Mouse (Mus musculus) limb, embryonic 11.5 days (tissue): ENCODE data around the gene Fbxo9. TPM values are rescaled to one million over a fixed set of nuclear protein-coding genes. Genes with fewer than 3 reads are reported as not detected.

ENCODE experiments used
- ATAC-seq: fragments of 200-750 bp; cut with Nextera tagmentation; 2 replicates; pipeline ENCODE4 v1.8.0; 2017; ENCODE audit warnings: low read depth; ENCODE audit not compliant: insufficient number of reproducible peaks, low FRiP score, low TSS enrichment
- DNase-seq: peaks from one replicate; pipeline ENCODE4 v3.0.0-alpha.2; 2015; ENCODE audit warnings: low spot score
- H3K27ac ChIP-seq: fragments of 300-500 bp; sonication (generic); replicated peaks from 2 replicates; pipeline ENCODE4 v1.5.1; 2014; ENCODE audit warnings: low read depth, mild to moderate bottlenecking, low read length
- H3K27me3 ChIP-seq: fragments of 300-500 bp; sonication (generic); 2 replicates; pipeline ENCODE4 v1.6.1; 2014; ENCODE audit warnings: mild to moderate bottlenecking, low read length, mixed read lengths; ENCODE audit not compliant: control insufficient read depth, insufficient read depth
- H3K36me3 ChIP-seq: fragments of 300-500 bp; sonication (generic); 2 replicates; pipeline ENCODE4 v1.6.1; 2014; ENCODE audit warnings: mild to moderate bottlenecking, low read length, moderate library complexity, mixed read lengths; ENCODE audit not compliant: control insufficient read depth, insufficient read depth
- H3K4me1 ChIP-seq: fragments of 300-500 bp; sonication (generic); 2 replicates; pipeline ENCODE4 v1.6.1; 2014; ENCODE audit warnings: low read length, mixed read lengths; ENCODE audit not compliant: control insufficient read depth, insufficient read depth
- H3K4me2 ChIP-seq: fragments of 300-500 bp; sonication (generic); 2 replicates; pipeline ENCODE4 v1.6.1; 2014; ENCODE audit warnings: low read depth, mild to moderate bottlenecking, moderate library complexity; ENCODE audit not compliant: severe bottlenecking
- H3K4me3 ChIP-seq: fragments of 300-500 bp; sonication (generic); 2 replicates; pipeline ENCODE4 v1.5.1; 2014; ENCODE audit warnings: low read depth, low read length
- H3K9ac ChIP-seq: fragments of 300-500 bp; sonication (generic); 2 replicates; pipeline ENCODE4 v1.6.1; 2014; ENCODE audit warnings: mild to moderate bottlenecking, low read length
- H3K9me3 ChIP-seq: fragments of 300-500 bp; sonication (generic); 2 replicates; pipeline ENCODE4 v1.6.1; 2016; ENCODE audit warnings: low read length; ENCODE audit not compliant: control insufficient read depth
- WGBS: fragments of 180-500 bp; shearing (Covaris S2); extraction: QIAGEN DNeasy Blood & Tissue Kit; methylation state at CpG from one replicate; pipeline ENCODE4 v1.1.7; 2014; 5-methylcytosine and 5-hydroxymethylcytosine counted together
- polyA plus RNA-seq: library from polyadenylated mRNA; unstranded; fragments of >200 nt; fragmentation: Nextera tagmentation; extraction: Ambion mirVana; gene quantifications from 2 replicates; pipeline ENCODE4 v1.2.1, GENCODE M21; 2014

The Fbxo9 gene
- polyA plus RNA-seq, 1 experiment from 2014 or later: 31.9 TPM

DNA sequence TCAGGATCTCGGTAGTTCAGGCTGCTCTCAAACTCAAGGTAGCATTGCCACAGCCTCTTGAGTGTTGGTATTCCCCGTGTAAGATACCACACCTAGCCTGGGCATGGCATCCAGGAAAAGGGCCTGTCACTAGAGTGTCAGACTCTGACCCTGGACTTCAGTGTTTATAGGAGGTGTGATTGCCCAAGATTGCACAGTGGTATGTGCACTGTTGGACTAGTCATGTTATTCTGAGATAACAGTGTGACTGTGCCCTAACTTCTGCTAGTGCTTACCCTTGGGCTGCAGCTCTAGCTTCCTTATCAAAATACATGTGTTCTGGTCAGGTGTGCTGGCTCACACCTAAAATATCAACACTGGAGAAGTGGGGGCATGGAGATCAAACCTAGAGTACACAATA, 8.8 kb upstream of the Fbxo9 start:
- Histone ChIP-seq H3K27ac (no peak overlapping the region), H3K36me3 (peaks cover 2% of the 10 kb centered on the region; the same call in 1 of the 2 replicates), H3K9me3 (no peaks in the 10 kb centered on the region), H3K4me2 (no peak overlapping the region), H3K4me3 (no peak overlapping the region), H3K4me1 (0 out of 2 replicates have a peak, but pooled peaks cover 10% of the 10 kb centered on the region), H3K9ac (no peak overlapping the region), H3K27me3 (no peaks in the 10 kb centered on the region)
- 90% methylated on average over 2 of the region's 2 CpGs for WGBS
- ATAC-seq (no peak), DNase-seq (no peak)

DNA sequence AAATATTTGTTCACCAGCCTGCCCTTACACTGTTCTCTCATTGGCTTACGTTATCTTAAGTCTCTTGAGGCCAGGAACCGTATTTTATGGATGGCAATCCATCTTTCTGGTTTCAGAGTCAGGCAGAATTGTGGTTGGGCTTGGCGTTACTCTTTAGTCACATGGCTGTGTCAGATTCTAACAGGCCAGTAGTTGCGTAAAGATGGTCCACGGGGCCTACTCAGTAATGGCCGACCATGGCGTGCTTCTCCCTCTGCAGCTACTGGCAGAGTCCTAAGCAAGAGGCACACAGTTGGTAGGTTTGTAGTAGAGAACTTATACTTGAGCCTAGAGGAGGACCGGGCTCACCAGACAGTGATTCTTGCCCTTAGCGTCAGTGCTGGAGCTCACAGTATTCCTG, 6.9 kb upstream of the Fbxo9 start:
- DNase-seq (no peak), ATAC-seq (no peak)
- no peak overlapping the region for H3K4me3 ChIP-seq
- WGBS: 85% methylated on average over 9 of the region's 9 CpGs
- H3K4me1 ChIP-seq: 0 out of 2 replicates have a peak, but pooled peaks cover 10% of the 10 kb centered on the region
- H3K9me3 ChIP-seq: no peaks in the 10 kb centered on the region
- H3K27me3 ChIP-seq: no peaks in the 10 kb centered on the region
- H3K9ac ChIP-seq: no peak overlapping the region
- no peak overlapping the region for H3K27ac ChIP-seq
- peaks cover 2% of the 10 kb centered on the region; the same call in 1 of the 2 replicates for H3K36me3 ChIP-seq
- H3K4me2 ChIP-seq: no peak overlapping the region

DNA sequence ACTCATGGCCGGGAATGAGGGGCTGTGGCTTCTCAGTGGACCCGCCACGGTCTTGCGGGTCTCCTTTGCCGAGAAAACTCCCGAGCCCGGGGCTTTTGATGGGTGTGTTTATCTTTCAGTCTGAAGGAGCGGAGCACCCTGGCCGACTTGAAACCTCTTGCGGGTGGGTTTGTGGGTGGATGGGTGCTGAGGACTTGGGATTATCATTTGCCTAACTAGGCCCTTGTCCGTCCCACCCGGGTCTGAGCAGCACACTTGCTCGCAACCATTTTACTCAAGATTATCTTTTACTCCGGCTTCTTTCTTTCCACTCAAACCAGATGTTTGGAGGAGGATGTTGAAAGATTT, 4.6 kb upstream of the Fbxo9 start:
- ATAC-seq (no peak), DNase-seq (no peak)
- Histone ChIP-seq H3K9me3 (no peaks in the 10 kb centered on the region), H3K4me2 (peak overlapping the region; percentile 63), H3K4me1 (0 out of 2 replicates have a peak, but pooled peaks cover 10% of the 10 kb centered on the region), H3K27ac (peak overlapping the region; percentile 87), H3K9ac (peak overlapping the region; percentile 98), H3K36me3 (peaks cover 2% of the 10 kb centered on the region; the same call in 1 of the 2 replicates), H3K4me3 (peak overlapping the region; percentile 81), H3K27me3 (no peaks in the 10 kb centered on the region)
- under 1% methylated on average over 14 of the region's 14 CpGs for WGBS

DNA sequence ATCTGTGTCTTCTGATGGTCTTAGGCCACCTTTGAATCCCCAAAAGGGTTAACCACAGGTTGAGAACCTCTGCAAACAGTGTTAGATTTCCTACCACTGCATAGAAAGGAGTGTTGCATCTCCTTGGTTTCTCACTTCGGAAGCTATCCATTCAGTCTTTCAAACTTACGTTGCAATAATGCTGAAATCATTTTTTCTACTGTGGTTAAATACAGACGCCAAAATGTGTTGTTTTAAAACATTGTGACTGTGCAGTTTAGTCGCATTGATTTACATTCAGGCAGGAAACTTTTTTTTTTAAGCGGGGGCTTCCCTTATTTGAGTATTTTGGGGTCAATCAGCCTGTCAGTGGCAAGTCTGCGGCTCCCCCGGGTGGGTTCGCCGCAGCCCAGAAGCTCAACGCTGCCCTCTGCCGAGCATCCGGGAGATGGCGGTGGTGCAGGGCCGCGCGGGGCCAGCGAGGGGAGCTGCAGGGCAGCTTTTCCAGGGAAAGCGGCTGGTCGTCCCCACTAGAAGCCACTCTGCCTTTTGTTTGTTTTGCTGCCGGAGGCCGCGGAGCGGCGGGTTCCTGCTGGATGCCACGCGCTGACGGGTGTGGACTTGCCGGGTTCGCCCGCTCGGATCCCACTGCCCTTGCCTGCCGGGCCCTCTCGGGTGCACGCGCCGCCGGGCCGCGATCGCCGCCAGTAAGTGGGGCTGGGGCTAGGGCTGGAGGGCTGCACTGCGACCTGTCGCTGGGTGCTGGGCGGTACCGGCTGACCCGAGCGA, 4.1 kb upstream of the Fbxo9 start:
- Histone ChIP-seq H3K9me3 (no peaks in the 10 kb centered on the region), H3K4me1 (0 out of 2 replicates have a peak, but pooled peaks cover 10% of the 10 kb centered on the region), H3K9ac (peak overlapping the region; percentile 98), H3K27ac (peak overlapping the region; percentile 87), H3K4me3 (peak overlapping the region; percentile 81), H3K36me3 (peaks cover 2% of the 10 kb centered on the region; the same call in 1 of the 2 replicates), H3K27me3 (no peaks in the 10 kb centered on the region), H3K4me2 (peak overlapping the region; percentile 63)
- DNase-seq (peak; percentile 97), ATAC-seq (peak; percentile 69)
- WGBS: 2% methylated on average over 47 of the region's 47 CpGs

DNA sequence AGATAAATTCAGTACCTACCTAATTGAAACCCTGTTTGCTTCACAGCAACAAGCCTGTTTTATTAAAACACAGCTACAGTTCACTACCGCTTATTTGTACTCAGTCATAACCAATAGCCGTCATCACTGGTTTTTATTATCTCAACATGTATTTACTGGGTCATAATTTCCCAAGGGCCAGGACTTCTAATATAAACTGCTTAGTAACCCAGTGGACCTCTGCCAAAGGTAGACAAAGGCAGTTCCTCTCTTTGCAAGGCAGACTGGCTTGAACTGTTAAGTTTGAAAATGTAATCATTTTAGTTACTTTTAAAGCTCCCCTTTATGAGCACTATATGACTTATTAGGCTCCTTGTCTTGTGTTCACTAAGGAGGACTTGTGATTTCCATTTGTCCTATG, 2.6 kb upstream of the Fbxo9 start:
- no peak overlapping the region for H3K4me2 ChIP-seq
- H3K27me3 ChIP-seq: no peaks in the 10 kb centered on the region
- no peak overlapping the region for H3K27ac ChIP-seq
- H3K9me3 ChIP-seq: no peaks in the 10 kb centered on the region
- DNase-seq: no peak
- no peak overlapping the region for H3K4me3 ChIP-seq
- peaks cover 1% of the 10 kb centered on the region; the same call in 1 of the 2 replicates for H3K36me3 ChIP-seq
- H3K9ac ChIP-seq: no peak overlapping the region
- 69% methylated on average over 2 of the region's 2 CpGs for WGBS
- ATAC-seq: no peak
- H3K4me1 ChIP-seq: 0 out of 2 replicates have a peak, but pooled peaks cover 10% of the 10 kb centered on the region

DNA sequence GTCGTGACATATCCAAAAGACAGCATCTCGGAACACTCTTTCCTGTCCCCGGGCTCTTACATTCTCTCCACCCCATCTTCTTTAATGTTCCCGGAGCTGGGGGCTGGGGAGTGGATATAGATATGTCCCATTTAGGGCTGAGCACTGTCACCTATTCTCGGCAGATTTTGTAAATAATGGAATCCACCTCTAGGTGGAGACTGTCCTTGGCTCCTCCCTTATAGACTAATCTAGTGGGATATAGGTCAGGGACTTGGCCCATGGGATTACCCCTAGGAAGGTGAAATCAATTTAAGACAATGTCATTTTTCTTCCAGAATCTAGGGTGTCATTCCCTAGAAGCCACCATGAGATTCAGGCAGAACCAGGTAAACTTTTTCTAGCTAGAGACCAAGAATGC, 791 bp upstream of the Fbxo9 start:
- no peak for ATAC-seq
- no peaks in the 10 kb centered on the region for H3K36me3 ChIP-seq
- H3K4me3 ChIP-seq: peak overlapping the region; percentile 78
- WGBS: 56% methylated on average over 5 of the region's 5 CpGs
- H3K27ac ChIP-seq: no peak overlapping the region
- no peaks in the 10 kb centered on the region for H3K9me3 ChIP-seq
- H3K27me3 ChIP-seq: no peaks in the 10 kb centered on the region
- peak overlapping the region; percentile 70 for H3K4me2 ChIP-seq
- H3K4me1 ChIP-seq: 0 out of 2 replicates have a peak, but pooled peaks cover 3% of the 10 kb centered on the region
- DNase-seq: no peak
- no peak overlapping the region for H3K9ac ChIP-seq

DNA sequence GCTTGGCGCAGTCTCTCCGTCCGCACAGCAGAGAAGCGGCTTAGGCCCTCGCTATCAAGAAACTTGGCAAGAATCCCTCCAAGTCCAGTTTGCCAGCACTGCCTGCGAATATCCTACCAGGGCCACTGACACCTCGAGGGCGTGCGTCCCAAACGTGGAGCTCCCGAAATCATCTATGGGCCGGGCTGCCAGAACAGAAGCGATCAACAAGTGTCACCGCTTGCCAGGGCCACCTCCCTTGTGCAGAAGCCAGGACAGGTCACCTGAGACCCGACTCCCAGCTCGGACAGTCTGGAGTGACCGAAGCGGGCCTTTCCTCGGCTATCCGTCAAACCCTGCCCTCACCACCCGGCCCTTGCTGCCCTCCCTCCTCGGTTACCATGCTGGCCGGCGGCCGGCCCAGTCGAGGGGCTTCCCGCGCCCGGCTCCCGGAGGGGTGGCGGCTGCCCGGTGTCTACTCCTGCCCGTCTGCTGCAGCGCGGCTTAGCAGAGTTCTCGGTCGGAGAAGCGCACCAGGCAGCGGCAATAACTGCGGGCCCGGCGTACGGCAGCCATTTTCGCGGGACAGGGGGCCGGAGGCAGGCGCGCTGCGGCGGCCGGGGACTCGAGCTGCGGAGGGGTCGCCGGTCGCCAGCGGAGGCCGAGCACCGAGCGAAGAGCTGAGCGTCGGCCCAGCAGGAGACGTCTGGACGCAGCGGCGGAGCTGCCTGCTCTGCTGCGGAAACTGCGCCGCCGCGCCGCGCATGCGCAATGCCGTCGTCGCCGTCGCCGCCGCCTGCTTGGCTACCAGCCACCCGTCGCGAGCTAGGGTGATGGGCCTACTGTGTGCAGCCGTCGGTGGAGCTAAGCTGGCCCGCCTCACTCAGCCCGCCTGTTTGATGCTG, 711 bp downstream of the Fbxo9 start:
- H3K9ac ChIP-seq: peak overlapping the region; percentile 83
- DNase-seq (peak; percentile 84), ATAC-seq (peak; percentile 80)
- H3K4me1 ChIP-seq: no peaks in the 10 kb centered on the region
- peak overlapping the region; percentile 74 for H3K27ac ChIP-seq
- peak overlapping the region; percentile 78 for H3K4me3 ChIP-seq
- WGBS: under 1% methylated on average over 88 of the region's 88 CpGs
- peak overlapping the region; percentile 70 for H3K4me2 ChIP-seq
- no peaks in the 10 kb centered on the region for H3K27me3 ChIP-seq
- no peaks in the 10 kb centered on the region for H3K9me3 ChIP-seq
- H3K36me3 ChIP-seq: no peaks in the 10 kb centered on the region

DNA sequence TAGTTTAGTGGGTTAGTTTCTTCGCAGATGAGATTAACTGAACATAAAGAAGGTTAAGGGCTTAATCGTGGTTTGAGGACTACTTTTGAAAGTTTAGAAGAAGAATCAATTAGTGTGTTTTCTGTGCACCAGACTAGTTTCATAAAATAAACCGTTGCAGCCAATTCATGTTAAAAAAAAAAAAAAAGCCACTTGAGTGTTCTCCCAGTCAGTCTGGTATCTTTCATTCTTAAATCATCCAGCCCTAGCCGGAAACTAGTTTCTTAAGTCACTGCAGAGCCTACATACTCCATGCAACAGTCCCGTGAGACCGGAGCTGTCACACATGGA, 1.3 kb downstream of the Fbxo9 start:
- H3K36me3 ChIP-seq: no peaks in the 10 kb centered on the region
- H3K4me1 ChIP-seq: no peaks in the 10 kb centered on the region
- H3K9ac ChIP-seq: peak overlapping the region; percentile 83
- H3K27ac ChIP-seq: no peak overlapping the region
- 29% methylated on average over 6 of the region's 6 CpGs for WGBS
- H3K4me2 ChIP-seq: peak overlapping the region; percentile 70
- DNase-seq (no peak), ATAC-seq (no peak)
- H3K4me3 ChIP-seq: peak overlapping the region; percentile 78
- no peaks in the 10 kb centered on the region for H3K9me3 ChIP-seq
- no peaks in the 10 kb centered on the region for H3K27me3 ChIP-seq
